Mouse (Mus musculus): Measurements from ENCODE around the gene Krt78. TPM values are rescaled to one million over a fixed set of nuclear protein-coding genes. Genes with fewer than 3 reads are reported as not detected.

The Krt78 gene
- total and polyA plus RNA-seq, 3 experiments = not detected

GRCm38 (mm10) chr15:101970536-101970935 lies 16.4 kb upstream of the Krt78 start:
- DNase-seq (ENCODE audit: extremely low read depth) = no peak
- TF ChIP-seq EP300 (IDR thresholded peaks at IDR 0.05; ENCODE audit: low read length) (no peak), TCF12 (IDR thresholded peaks at IDR 0.05; ENCODE audit: low read depth, low read length) (no peak), HCFC1 (IDR thresholded peaks at IDR 0.05; ENCODE audit: low read depth, low read length) (no peak), USF1 (IDR thresholded peaks at IDR 0.05; ENCODE audit: low read depth, low read length) (no peak), ELF1 (IDR thresholded peaks at IDR 0.05; ENCODE audit: low read depth, low read length) (no peak), SMC3 (IDR thresholded peaks at IDR 0.05; ENCODE audit: low read depth, low read length) (peak; percentile 18; the same call in 1 of the 2 replicates), CTCF (conservative IDR thresholded peaks at IDR 0.05 in 1 of 2, IDR thresholded peaks at IDR 0.05 in 1 of 2; ENCODE audit: low read depth in 2 of 2, low read length in 2 of 2) (peak; percentile 40 to 45; a peak in 3 of 4 replicates), KAT2A (IDR thresholded peaks at IDR 0.05; ENCODE audit: insufficient replicate concordance, low read length) (no peak)
- Histone ChIP-seq H3K79me2 (replicated peaks; ENCODE audit: control insufficient read depth, extremely low read depth, insufficient read depth, poor library complexity, severe bottlenecking) (no peaks in the 10 kb centered on the region), H3K4me3 (replicated peaks in 1 of 3; ENCODE audit: low read depth in 2 of 3, low read length in 2 of 3, poor library complexity in 1 of 3) (no peak overlapping the region), H3K4me1 (ENCODE audit: control insufficient read depth in 1 of 2, insufficient read depth in 2 of 2) (peaks cover 0 to 13% of the 10 kb centered on the region in 2 experiments; a peak in 2 of 4 replicates), H3K27ac (ENCODE audit: insufficient read depth, low read depth) (no peak overlapping the region), H3K36me3 (replicated peaks in 1 of 2; ENCODE audit: control insufficient read depth in 1 of 2, insufficient read depth in 1 of 2, low read length in 1 of 2) (no peaks in the 10 kb centered on the region), H3K9ac (ENCODE audit: insufficient read depth, low read depth) (no peak overlapping the region), H3K27me3 (replicated peaks) (peaks cover 87% of the 10 kb centered on the region), H3K9me3 (replicated peaks; ENCODE audit: low read length) (no peaks in the 10 kb centered on the region), H3K4me2 (ENCODE audit: insufficient read depth, low read depth, poor library complexity, severe bottlenecking) (no peak overlapping the region)
- dilution Hi-C loops (cut with MboI; ENCODE audit: extremely low pct_ligation_motif_present, extremely low pct_unique_long_range_greater_than_20kb, low sequenced_read_pairs) = no loop called here
- in situ Hi-C loops (cut with MboI; ENCODE audit: low pct_ligation_motif_present, low pct_unique_long_range_greater_than_20kb, low sequenced_read_pairs) = loop anchor here (10.0 kb wide), 2 partner anchors 126 to 446 kb away; no protein-coding TSS in a partner anchor

- peaks cover 90% of the 10 kb centered on the region for H3K27me3 ChIP-seq (replicated peaks)
- dilution Hi-C loops (cut with MboI; ENCODE audit: extremely low pct_ligation_motif_present, extremely low pct_unique_long_range_greater_than_20kb, low sequenced_read_pairs) (no loop called here), in situ Hi-C loops (cut with MboI; ENCODE audit: low pct_ligation_motif_present, low pct_unique_long_range_greater_than_20kb, low sequenced_read_pairs) (no loop called here)
- H3K9me3 ChIP-seq (replicated peaks; ENCODE audit: low read length) = no peaks in the 10 kb centered on the region
- no peak overlapping the region for H3K27ac ChIP-seq (ENCODE audit: insufficient read depth, low read depth)
- no peaks in the 10 kb centered on the region for H3K36me3 ChIP-seq (replicated peaks in 1 of 2; ENCODE audit: control insufficient read depth in 1 of 2, insufficient read depth in 1 of 2, low read length in 1 of 2)
- H3K9ac ChIP-seq (ENCODE audit: insufficient read depth, low read depth) = no peak overlapping the region
- H3K4me1 ChIP-seq (ENCODE audit: control insufficient read depth in 1 of 2, insufficient read depth in 2 of 2) = no peaks in the 10 kb centered on the region
- no peak overlapping the region for H3K4me3 ChIP-seq (replicated peaks in 1 of 3; ENCODE audit: low read depth in 2 of 3, low read length in 2 of 3, poor library complexity in 1 of 3)
- TF ChIP-seq ZNF384 (IDR thresholded peaks at IDR 0.05; ENCODE audit: low read depth, low read length) = no peak
- TF ChIP-seq UBTF (IDR thresholded peaks at IDR 0.05; ENCODE audit: low read depth, low read length) = no peak
- no peak for TF ChIP-seq MEF2A (IDR thresholded peaks at IDR 0.05; ENCODE audit: borderline replicate concordance, low read depth, low read length)
- TF ChIP-seq USF2 (conservative IDR thresholded peaks at IDR 0.05; ENCODE audit: low read depth, low read length) = no peak
- no peak for TF ChIP-seq SMC3 (IDR thresholded peaks at IDR 0.05; ENCODE audit: low read depth, low read length)
- no peak for TF ChIP-seq CHD1 (IDR thresholded peaks at IDR 0.05; ENCODE audit: low read depth, low read length)
- TF ChIP-seq RAD21 (IDR thresholded peaks at IDR 0.05; ENCODE audit: low read depth, low read length) = no peak
- TF ChIP-seq MAFK (IDR thresholded peaks at IDR 0.05; ENCODE audit: insufficient replicate concordance, low read length) = no peak
- no peak for TF ChIP-seq ZMIZ1 (IDR thresholded peaks at IDR 0.05; ENCODE audit: low read depth, low read length)
- no peak for TF ChIP-seq NRF1 (IDR thresholded peaks at IDR 0.05; ENCODE audit: low read depth, low read length)
- TF ChIP-seq MAZ (IDR thresholded peaks at IDR 0.05; ENCODE audit: low read depth, low read length) = no peak
- no peak for TF ChIP-seq JUN (IDR thresholded peaks at IDR 0.05; ENCODE audit: insufficient read depth, low read depth, low read length)
- TF ChIP-seq E2F4 (IDR thresholded peaks at IDR 0.05; ENCODE audit: insufficient replicate concordance, low read depth, low read length) = no peak
- no peaks in the 10 kb centered on the region for H3K79me2 ChIP-seq (replicated peaks; ENCODE audit: control insufficient read depth, extremely low read depth, insufficient read depth, poor library complexity, severe bottlenecking)
- DNase-seq (ENCODE audit: extremely low read depth) = no peak
- no peak overlapping the region for H3K4me2 ChIP-seq (ENCODE audit: insufficient read depth, low read depth, poor library complexity, severe bottlenecking)
Observed at GRCm38 (mm10) chr15:101966808-101967207, 12.7 kb upstream of the Krt78 start.
